ENCODE assay signal across 21 mouse cellular contexts in the genomic region with DNA sequence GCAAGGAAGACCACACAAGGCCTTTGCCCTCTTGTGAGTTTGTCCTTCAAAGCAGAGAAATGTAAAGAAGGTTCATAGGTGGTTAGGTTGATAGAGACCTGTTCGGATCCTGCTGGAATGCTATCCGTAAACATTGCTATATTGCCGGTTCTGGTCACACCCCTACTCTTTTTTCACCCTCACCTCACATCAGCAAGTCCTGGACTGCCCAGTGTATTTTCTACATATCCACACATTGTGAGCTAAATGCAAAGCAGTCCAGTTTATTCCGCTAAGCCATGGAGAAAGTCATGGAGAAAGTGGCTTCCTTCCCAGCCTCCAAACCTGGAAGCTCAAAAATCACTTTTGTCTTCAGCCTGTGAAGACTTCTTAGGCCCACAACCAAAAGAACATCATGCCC. TPM values are rescaled to one million over a fixed set of nuclear protein-coding genes. Genes with fewer than 3 reads are reported as not detected.
"Had no signal": no experiment of that assay in that cellular context is flagged by ENCODE, and none has a peak within 500 bp of the region (broad histone marks: within the 10 kb centered on the region; RNA-seq: fewer than 3 reads in every experiment).

No protein-coding gene starts in this region.

- H3K4me2 ChIP-seq: liver, embryonic 13.5 days; liver, embryonic 15.5 days; lung, embryonic 15.5 days; neural tube, embryonic 13.5 days; stomach, embryonic 15.5 days had no signal

- H3K27ac ChIP-seq: liver, embryonic 13.5 days; liver, embryonic 15.5 days; lung, embryonic 15.5 days; macrophage; neural tube, embryonic 13.5 days; stomach, embryonic 15.5 days had no signal

- H3K9ac ChIP-seq: liver, embryonic 13.5 days; liver, embryonic 15.5 days; liver, postnatal 0 days; lung, embryonic 15.5 days; neural tube, embryonic 13.5 days; stomach, embryonic 15.5 days had no signal

- H3K4me3 ChIP-seq: liver, embryonic 13.5 days; liver, embryonic 15.5 days; lung, embryonic 15.5 days; megakaryocyte, embryonic 14.5 days; neural tube, embryonic 13.5 days; stomach, embryonic 15.5 days had no signal

- DNase-seq: liver, embryonic 13.5 days; liver, postnatal 0 days; lung, adult 2 months; right cerebral cortex, postnatal 14 days; thymus, adult 18-20 months; thymus, postnatal 36 days had no signal

- H3K27me3 ChIP-seq: liver, embryonic 13.5 days; liver, embryonic 15.5 days; lung, embryonic 15.5 days; neural tube, embryonic 13.5 days; stomach, embryonic 15.5 days had no signal

- H3K4me1 ChIP-seq: liver, embryonic 13.5 days; liver, embryonic 15.5 days; lung, embryonic 15.5 days; neural tube, embryonic 13.5 days; stomach, embryonic 15.5 days had no signal

- H3K9me3 ChIP-seq: liver, embryonic 13.5 days; liver, embryonic 15.5 days; lung, embryonic 15.5 days; megakaryocyte, embryonic 14.5 days; neural tube, embryonic 13.5 days; stomach, embryonic 15.5 days had no signal

- H3K36me3 ChIP-seq: liver, embryonic 13.5 days; liver, embryonic 15.5 days; lung, embryonic 15.5 days; neural tube, embryonic 13.5 days; stomach, embryonic 15.5 days had no signal

- ATAC-seq: lung, postnatal 0 days had no signal

RNA-seq across cellular contexts. Expression of a gene that starts 8.1 kb away (rescaled TPM):
- total RNA-seq: megakaryocyte progenitor cell, adult 5-6 weeks; monocyte, adult 5-6 weeks; neutrophil, adult 5-6 weeks had no signal
- polyA plus RNA-seq: liver, embryonic 15.5 days; lung, adult 2 months; macrophage; midbrain, embryonic 14.5 days; midbrain, embryonic 16.5 days; neural tube, embryonic 11.5 days had no signal

RNA-seq across cellular contexts. Expression of a gene that starts 51.3 kb away (rescaled TPM):
- total RNA-seq: megakaryocyte progenitor cell, adult 5-6 weeks; monocyte, adult 5-6 weeks; neutrophil, adult 5-6 weeks had no signal
- polyA plus RNA-seq: liver, embryonic 13.5 days; liver, embryonic 15.5 days; liver, postnatal 0 days; lung, adult 2 months; lung, embryonic 15.5 days; lung, postnatal 0 days; macrophage; midbrain, embryonic 14.5 days; midbrain, embryonic 16.5 days; neural tube, embryonic 11.5 days; neural tube, embryonic 13.5 days; spleen, adult 2 months; stomach, embryonic 15.5 days; thymus, postnatal 0 days had no signal
